Mouse (Mus musculus) spleen, embryonic (tissue): ENCODE results near the gene Terb2.

Experiments used
- CTCF ChIA-PET: fragments of 350-600 bp; sonication (Branson Sonifier 250); formaldehyde crosslinking; loops from one replicate; lab custom pipeline; 2022; lab: Charles Lee

The Terb2 gene

GRCm38 (mm10) chr2:122230395-122230794, 44.3 kb downstream of the Terb2 start:
- CTCF ChIA-PET, result no interaction called here

GRCm38 (mm10) chr2:122231616-122232015, 45.5 kb downstream of the Terb2 start:
- CTCF ChIA-PET, result no interaction called here

GRCm38 (mm10) chr2:122233341-122233740, 47.3 kb downstream of the Terb2 start:
- CTCF ChIA-PET, result no interaction called here

- CTCF ChIA-PET, result interaction anchor here (0.6 kb wide), 1 partner anchor 223 kb away, joined by 4 read pairs; no protein-coding TSS in a partner anchor
These were observed 47.9 kb downstream of the Terb2 start for GRCm38 (mm10) chr2:122233759-122234557.

GRCm38 (mm10) chr2:122234611-122235288, 48.7 kb downstream of the Terb2 start, which contains the start of gene Sord:
Gene Sord (plus strand): TSS chr2:122234749.
- CTCF ChIA-PET, result interaction anchor here (0.6 kb wide), 1 partner anchor 222 kb away, joined by 4 read pairs; no protein-coding TSS in a partner anchor

- CTCF ChIA-PET, result no interaction called here
These were observed 49.4 kb downstream of the Terb2 start for GRCm38 (mm10) chr2:122235425-122235824.

- CTCF ChIA-PET, result no interaction called here
These were observed 50.2 kb downstream of the Terb2 start for GRCm38 (mm10) chr2:122236321-122236720.

- CTCF ChIA-PET, result no interaction called here
These were observed 51.9 kb downstream of the Terb2 start for GRCm38 (mm10) chr2:122237891-122238470.

- CTCF ChIA-PET, result no interaction called here
These were observed 54.7 kb downstream of the Terb2 start for GRCm38 (mm10) chr2:122240735-122241134.

- CTCF ChIA-PET, result no interaction called here
These were observed 55.2 kb downstream of the Terb2 start for GRCm38 (mm10) chr2:122241226-122241625.

- CTCF ChIA-PET, result interaction anchor here (0.6 kb wide), 1 partner anchor 401 kb away, joined by 3 read pairs; no protein-coding TSS in a partner anchor
These were observed 55.9 kb downstream of the Terb2 start for GRCm38 (mm10) chr2:122241935-122242334.

GRCm38 (mm10) chr2:122243671-122244131, 57.6 kb downstream of the Terb2 start:
- CTCF ChIA-PET, result interaction anchor here (0.5 to 1.5 kb wide), 3 partner anchors 48 to 829 kb away, joined by 3 to 10 read pairs (median 5); no protein-coding TSS in a partner anchor

- CTCF ChIA-PET, result no interaction called here
These were observed 61.7 kb downstream of the Terb2 start for GRCm38 (mm10) chr2:122247786-122248185.

- CTCF ChIA-PET, result no interaction called here
These were observed 69.9 kb downstream of the Terb2 start for GRCm38 (mm10) chr2:122255997-122256396.
